Mouse (Mus musculus): Measurements from ENCODE around the gene Hoxd3. TPM values are rescaled to one million over a fixed set of nuclear protein-coding genes. Genes with fewer than 3 reads are reported as not detected.

The Hoxd3 gene
- polyA plus RNA-seq, 1 experiment = 0.42 TPM

GRCm38 (mm10) chr2:74709465-74710419 lies 2.0 kb upstream of the Hoxd3 start:
- Histone ChIP-seq H3K27ac (ENCODE audit: insufficient read depth, low read depth, low read length) (no peak overlapping the region), H3K36me3 (ENCODE audit: control insufficient read depth, insufficient read depth, low read length) (no peaks in the 10 kb centered on the region), H3K27me3 (ENCODE audit: control insufficient read depth, insufficient read depth, low read length) (peaks cover 69% of the 10 kb centered on the region), H3K4me3 (ENCODE audit: low read depth, low read length) (no peak overlapping the region), H3K4me1 (ENCODE audit: control insufficient read depth, insufficient read depth, insufficient read length, low read length) (peaks cover 5% of the 10 kb centered on the region)
- TF ChIP-seq POLR2A (IDR thresholded peaks at IDR 0.05; ENCODE audit: low read depth, low read length) (no peak), CTCF (IDR thresholded peaks at IDR 0.05; ENCODE audit: extremely low read depth, insufficient read length, insufficient replicate concordance, low read depth, low read length) (no peak)
- WGBS = 25% methylated on average over 5 of the region's 5 CpGs

- peaks cover 63% of the 10 kb centered on the region for H3K27me3 ChIP-seq (ENCODE audit: control insufficient read depth, insufficient read depth, low read length)
- TF ChIP-seq CTCF (IDR thresholded peaks at IDR 0.05; ENCODE audit: extremely low read depth, insufficient read length, insufficient replicate concordance, low read depth, low read length) (no peak), POLR2A (IDR thresholded peaks at IDR 0.05; ENCODE audit: low read depth, low read length) (no peak)
- peak overlapping the region; percentile 48; the same call in 1 of the 2 replicates for H3K4me3 ChIP-seq (ENCODE audit: low read depth, low read length)
- 6% methylated on average over 16 of the region's 16 CpGs for WGBS
- H3K36me3 ChIP-seq (ENCODE audit: control insufficient read depth, insufficient read depth, low read length) = no peaks in the 10 kb centered on the region
- no peak overlapping the region for H3K27ac ChIP-seq (ENCODE audit: insufficient read depth, low read depth, low read length)
- peaks cover 4% of the 10 kb centered on the region for H3K4me1 ChIP-seq (ENCODE audit: control insufficient read depth, insufficient read depth, insufficient read length, low read length)
Observed at GRCm38 (mm10) chr2:74710929-74711543, 691 bp upstream of the Hoxd3 start.

- no peak for TF ChIP-seq POLR2A (IDR thresholded peaks at IDR 0.05; ENCODE audit: low read depth, low read length)
- no peak for TF ChIP-seq CTCF (IDR thresholded peaks at IDR 0.05; ENCODE audit: extremely low read depth, insufficient read length, insufficient replicate concordance, low read depth, low read length)
- Histone ChIP-seq H3K27ac (ENCODE audit: insufficient read depth, low read depth, low read length) (no peak overlapping the region), H3K27me3 (ENCODE audit: control insufficient read depth, insufficient read depth, low read length) (peaks cover 49% of the 10 kb centered on the region)
Observed at GRCm38 (mm10) chr2:74713239-74714150, 1.8 kb downstream of the Hoxd3 start.

GRCm38 (mm10) chr2:74714156-74714789 lies 2.5 kb downstream of the Hoxd3 start:
- TF ChIP-seq POLR2A (IDR thresholded peaks at IDR 0.05; ENCODE audit: low read depth, low read length) (no peak), CTCF (IDR thresholded peaks at IDR 0.05; ENCODE audit: extremely low read depth, insufficient read length, insufficient replicate concordance, low read depth, low read length) (no peak)
- Histone ChIP-seq H3K27me3 (ENCODE audit: control insufficient read depth, insufficient read depth, low read length) (peaks cover 45% of the 10 kb centered on the region), H3K27ac (ENCODE audit: insufficient read depth, low read depth, low read length) (no peak overlapping the region), H3K36me3 (ENCODE audit: control insufficient read depth, insufficient read depth, low read length) (no peaks in the 10 kb centered on the region), H3K4me3 (ENCODE audit: low read depth, low read length) (no peak overlapping the region), H3K4me1 (ENCODE audit: control insufficient read depth, insufficient read depth, insufficient read length, low read length) (peaks cover 4% of the 10 kb centered on the region)
- WGBS = 30% methylated on average over 18 of the region's 18 CpGs

More at GRCm38 (mm10) chr2:74713239-74714150, 1.8 kb downstream of the Hoxd3 start:
- H3K4me1 ChIP-seq (ENCODE audit: control insufficient read depth, insufficient read depth, insufficient read length, low read length) = peaks cover 4% of the 10 kb centered on the region
- no peak overlapping the region for H3K4me3 ChIP-seq (ENCODE audit: low read depth, low read length)
- H3K36me3 ChIP-seq (ENCODE audit: control insufficient read depth, insufficient read depth, low read length) = no peaks in the 10 kb centered on the region
- 30% methylated on average over 19 of the region's 19 CpGs for WGBS

- 7% methylated on average over 14 of the region's 14 CpGs for WGBS
- Histone ChIP-seq H3K36me3 (ENCODE audit: control insufficient read depth, insufficient read depth, low read length) (no peaks in the 10 kb centered on the region), H3K27ac (ENCODE audit: insufficient read depth, low read depth, low read length) (no peak overlapping the region), H3K27me3 (ENCODE audit: control insufficient read depth, insufficient read depth, low read length) (peaks cover 42% of the 10 kb centered on the region), H3K4me3 (ENCODE audit: low read depth, low read length) (no peak overlapping the region; the same call in 1 of the 2 replicates), H3K4me1 (ENCODE audit: control insufficient read depth, insufficient read depth, insufficient read length, low read length) (peaks cover 4% of the 10 kb centered on the region)
- TF ChIP-seq POLR2A (IDR thresholded peaks at IDR 0.05; ENCODE audit: low read depth, low read length) = no peak
- TF ChIP-seq CTCF (IDR thresholded peaks at IDR 0.05; ENCODE audit: extremely low read depth, insufficient read length, insufficient replicate concordance, low read depth, low read length) = no peak
Observed at GRCm38 (mm10) chr2:74714881-74715280, 3.2 kb downstream of the Hoxd3 start.

- TF ChIP-seq POLR2A (IDR thresholded peaks at IDR 0.05; ENCODE audit: low read depth, low read length) (no peak), CTCF (IDR thresholded peaks at IDR 0.05; ENCODE audit: extremely low read depth, insufficient read length, insufficient replicate concordance, low read depth, low read length) (peak; percentile 85)
- no peak overlapping the region for H3K27ac ChIP-seq (ENCODE audit: insufficient read depth, low read depth, low read length)
- H3K36me3 ChIP-seq (ENCODE audit: control insufficient read depth, insufficient read depth, low read length) = no peaks in the 10 kb centered on the region
- 5% methylated on average over 26 of the region's 26 CpGs for WGBS
- peaks cover 5% of the 10 kb centered on the region for H3K4me1 ChIP-seq (ENCODE audit: control insufficient read depth, insufficient read depth, insufficient read length, low read length)
- peaks cover 36% of the 10 kb centered on the region for H3K27me3 ChIP-seq (ENCODE audit: control insufficient read depth, insufficient read depth, low read length)
- peak overlapping the region; percentile 39 for H3K4me3 ChIP-seq (ENCODE audit: low read depth, low read length)
Observed at GRCm38 (mm10) chr2:74715504-74716241, 3.9 kb downstream of the Hoxd3 start.

All from small intestine, adult 2 months (tissue).